Mouse (Mus musculus): ENCODE measurements around the gene Rps24.

The Rps24 gene

DNA sequence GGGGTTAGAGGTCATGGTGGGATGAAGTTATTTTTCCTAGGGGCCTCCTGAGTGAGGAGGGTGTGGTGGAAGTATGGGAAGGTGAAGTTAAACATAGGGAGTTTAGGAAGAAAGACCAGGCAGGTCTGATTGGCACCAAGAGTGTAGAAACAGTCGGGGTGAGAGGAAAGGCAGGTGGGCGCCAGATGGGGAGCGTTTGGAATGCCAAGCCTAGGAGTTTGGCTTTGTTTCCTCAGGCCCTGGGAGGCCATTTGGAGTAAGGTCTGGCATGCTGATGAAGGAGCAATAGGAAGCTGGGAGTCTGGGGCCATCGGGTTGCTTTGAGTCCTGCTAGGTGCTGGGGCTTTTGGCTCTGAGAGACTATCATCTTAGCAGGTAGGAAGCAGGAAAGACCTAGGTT is 56.0 kb downstream of the Rps24 start:
- DNase-seq (ENCODE audit: low read depth, low spot score) = no peak
- no peaks in the 10 kb centered on the region for H3K36me3 ChIP-seq (ENCODE audit: control insufficient read depth, insufficient read depth, low read length, poor library complexity, severe bottlenecking)
- no peaks in the 10 kb centered on the region for H3K27me3 ChIP-seq (ENCODE audit: control insufficient read depth, insufficient read depth, low read length, poor library complexity, severe bottlenecking)

DNA sequence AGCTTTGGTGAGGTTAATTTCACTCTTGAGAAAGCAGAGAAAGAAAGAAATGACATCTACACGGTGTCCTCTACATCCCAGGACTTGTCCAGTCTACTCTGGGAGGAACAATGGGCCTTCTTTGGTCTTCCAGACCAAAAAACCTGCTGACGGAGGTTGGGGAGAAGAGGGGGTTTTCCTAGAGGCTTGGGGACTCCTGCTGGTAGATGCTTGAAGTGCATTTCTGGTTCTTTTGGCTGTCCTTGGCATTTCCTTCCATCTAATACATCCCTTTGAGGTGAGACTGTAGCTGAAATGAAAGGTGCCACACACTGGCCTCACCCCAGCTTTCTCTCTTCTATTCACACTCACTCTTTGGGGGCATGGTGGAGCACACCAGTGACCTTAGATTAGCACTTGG is 57.1 kb downstream of the Rps24 start:
- DNase-seq (ENCODE audit: low read depth, low spot score) = no peak
- Histone ChIP-seq H3K27me3 (ENCODE audit: control insufficient read depth, insufficient read depth, low read length, poor library complexity, severe bottlenecking) (no peaks in the 10 kb centered on the region), H3K36me3 (ENCODE audit: control insufficient read depth, insufficient read depth, low read length, poor library complexity, severe bottlenecking) (no peaks in the 10 kb centered on the region)
